Mouse (Mus musculus) liver, postnatal 0 days (tissue): ENCODE data around the gene Hoxb1. TPM values are rescaled to one million over a fixed set of nuclear protein-coding genes. Genes with fewer than 3 reads are reported as not detected.

ENCODE experiments used
- ATAC-seq: fragments of 200-750 bp; cut with Nextera tagmentation; 2 replicates; pipeline ENCODE4 v1.8.0; 2017; ENCODE audit warnings: mild to moderate bottlenecking, moderate library complexity
- DNase-seq: peaks from one replicate; pipeline ENCODE4 v3.0.0-alpha.2; 2016
- H3K27ac ChIP-seq: fragments of 300-500 bp; sonication (generic); 2 replicates; pipeline ENCODE4 v1.5.1; 2014; ENCODE audit warnings: antibody characterized with exemption, moderate library complexity, mild to moderate bottlenecking, low read depth
- H3K27me3 ChIP-seq: fragments of 300-500 bp; sonication (generic); 2 replicates; pipeline ENCODE4 v1.6.1; 2014; ENCODE audit warnings: low read length, control low read depth, mixed read lengths; ENCODE audit not compliant: insufficient read depth
- H3K36me3 ChIP-seq: fragments of 300-500 bp; sonication (generic); replicated peaks from 2 replicates; pipeline ENCODE4 v1.6.1; 2014; ENCODE audit warnings: mild to moderate bottlenecking, control low read depth, low read length, moderate library complexity, mixed read lengths; ENCODE audit not compliant: insufficient read depth
- H3K4me1 ChIP-seq: fragments of 300-500 bp; sonication (generic); 2 replicates; pipeline ENCODE4 v1.6.1; 2014; ENCODE audit warnings: antibody characterized with exemption, mild to moderate bottlenecking, control low read depth; ENCODE audit not compliant: insufficient read depth
- H3K4me2 ChIP-seq: fragments of 300-500 bp; sonication (generic); 2 replicates; pipeline ENCODE4 v1.6.1; 2014; ENCODE audit warnings: low read depth, mild to moderate bottlenecking, low read length, moderate library complexity, mixed read lengths
- H3K4me3 ChIP-seq: fragments of 300-500 bp; sonication (generic); 2 replicates; pipeline ENCODE4 v1.5.1; 2014; ENCODE audit warnings: low read depth, low read length
- H3K9ac ChIP-seq: fragments of 300-500 bp; sonication (generic); replicated peaks from 2 replicates; pipeline ENCODE4 v1.6.1; 2014; ENCODE audit warnings: mild to moderate bottlenecking, moderate library complexity
- H3K9me3 ChIP-seq: fragments of 300-500 bp; sonication (generic); 2 replicates; pipeline ENCODE4 v1.6.1; 2016; ENCODE audit warnings: mild to moderate bottlenecking, control low read depth, low read length, mixed read lengths
- CTCF ChIP-seq: sonication (generic); IDR thresholded peaks from 2 replicates; pipeline ENCODE4 v1.5.1; 2016; ENCODE audit warnings: antibody characterized with exemption, low read depth
- EP300 ChIP-seq: IDR thresholded peaks from 2 replicates; pipeline ENCODE4 v1.6.1; 2016; ENCODE audit warnings: antibody characterized with exemption, low read depth, mild to moderate bottlenecking
- WGBS: fragments of 180-500 bp; shearing (Covaris S2); extraction: QIAGEN DNeasy Blood & Tissue Kit; methylation state at CpG from one replicate; pipeline ENCODE4 v1.1.7; 2014; ENCODE audit not compliant: insufficient replicate concordance; 5-methylcytosine and 5-hydroxymethylcytosine counted together
- polyA plus RNA-seq: library from polyadenylated mRNA; unstranded; fragments of >200 nt; fragmentation: Nextera tagmentation; extraction: Ambion mirVana; gene quantifications from 2 replicates; pipeline ENCODE4 v1.2.1, GENCODE M21; 2015

The Hoxb1 gene
- polyA plus RNA-seq, 1 experiment from 2014 or later, result not detected

- H3K36me3 ChIP-seq, result no peaks in the 10 kb centered on the region
- H3K9me3 ChIP-seq, result no peaks in the 10 kb centered on the region
- DNase-seq, result no peak
- WGBS, result 33% methylated on average over 4 of the region's 4 CpGs
- H3K9ac ChIP-seq, result no peak overlapping the region
- H3K27me3 ChIP-seq, result peaks cover 90% of the 10 kb centered on the region
- ATAC-seq, result no peak
- no peaks in the 10 kb centered on the region; the same call in 1 of the 2 replicates for H3K4me1 ChIP-seq
- H3K27ac ChIP-seq, result no peak overlapping the region
- TF ChIP-seq EP300 (no peak), CTCF (no peak)
- no peak overlapping the region for H3K4me3 ChIP-seq
- no peak overlapping the region for H3K4me2 ChIP-seq
Measured at GRCm38 (mm10) chr11:96347717-96348116, 17.8 kb upstream of the Hoxb1 start.

- Histone ChIP-seq H3K27me3 (peaks cover 91% of the 10 kb centered on the region), H3K9ac (no peak overlapping the region), H3K4me2 (no peak overlapping the region), H3K27ac (no peak overlapping the region), H3K4me1 (no peaks in the 10 kb centered on the region; the same call in 1 of the 2 replicates), H3K36me3 (no peaks in the 10 kb centered on the region), H3K9me3 (no peaks in the 10 kb centered on the region), H3K4me3 (no peak overlapping the region)
- TF ChIP-seq CTCF (no peak), EP300 (no peak)
- ATAC-seq (no peak), DNase-seq (no peak)
- 32% methylated on average over 21 of the region's 21 CpGs for WGBS
Measured at GRCm38 (mm10) chr11:96348141-96348928, 17.2 kb upstream of the Hoxb1 start.

GRCm38 (mm10) chr11:96348988-96349387 lies 16.6 kb upstream of the Hoxb1 start:
- Histone ChIP-seq H3K4me3 (no peak overlapping the region), H3K9me3 (no peaks in the 10 kb centered on the region), H3K27ac (no peak overlapping the region), H3K9ac (no peak overlapping the region), H3K4me2 (no peak overlapping the region), H3K4me1 (no peaks in the 10 kb centered on the region; the same call in 1 of the 2 replicates), H3K36me3 (no peaks in the 10 kb centered on the region), H3K27me3 (peaks cover 91% of the 10 kb centered on the region)
- ATAC-seq, result no peak
- 50% methylated on average over 3 of the region's 3 CpGs for WGBS
- no peak for TF ChIP-seq EP300
- DNase-seq, result no peak

- no peak overlapping the region for H3K4me2 ChIP-seq
- H3K9ac ChIP-seq, result no peak overlapping the region
- TF ChIP-seq CTCF (no peak), EP300 (no peak)
- no peaks in the 10 kb centered on the region for H3K9me3 ChIP-seq
- no peaks in the 10 kb centered on the region; the same call in 1 of the 2 replicates for H3K4me1 ChIP-seq
- H3K4me3 ChIP-seq, result no peak overlapping the region
- DNase-seq (no peak), ATAC-seq (no peak)
- peaks cover 91% of the 10 kb centered on the region for H3K27me3 ChIP-seq
- 44% methylated on average over 14 of the region's 14 CpGs for WGBS
- no peak overlapping the region for H3K27ac ChIP-seq
- H3K36me3 ChIP-seq, result no peaks in the 10 kb centered on the region
Measured at GRCm38 (mm10) chr11:96349491-96350340, 15.8 kb upstream of the Hoxb1 start.

- H3K27me3 ChIP-seq, result peaks cover 90% of the 10 kb centered on the region
- H3K4me1 ChIP-seq, result no peaks in the 10 kb centered on the region
- no peak within 1 kb of the TSS for H3K4me3 ChIP-seq
- DNase-seq, result no peak
- TF ChIP-seq CTCF (no peak), EP300 (no peak)
- H3K9ac ChIP-seq, result no peak within 1 kb of the TSS
- no peak within 1 kb of the TSS for H3K4me2 ChIP-seq
- 51% methylated on average over 2 of the region's 2 CpGs for WGBS
- H3K27ac ChIP-seq, result no peak within 1 kb of the TSS
- ATAC-seq, result no peak
- no peaks in the 10 kb centered on the region for H3K9me3 ChIP-seq
- no peaks in the 10 kb centered on the region for H3K36me3 ChIP-seq
Measured at GRCm38 (mm10) chr11:96350341-96350624, 15.3 kb upstream of the Hoxb1 start, which contains the start of gene Hoxb2. Hoxb2 (plus strand) TSS chr11:96350525.

GRCm38 (mm10) chr11:96350791-96351190 lies 14.8 kb upstream of the Hoxb1 start:
- Histone ChIP-seq H3K4me3 (no peak overlapping the region), H3K36me3 (no peaks in the 10 kb centered on the region), H3K9ac (no peak overlapping the region), H3K4me1 (no peaks in the 10 kb centered on the region), H3K9me3 (no peaks in the 10 kb centered on the region), H3K27me3 (peaks cover 90% of the 10 kb centered on the region), H3K4me2 (no peak overlapping the region), H3K27ac (no peak overlapping the region)
- TF ChIP-seq EP300 (no peak), CTCF (no peak)
- WGBS, result 79% methylated on average over 2 of the region's 2 CpGs
- DNase-seq (no peak), ATAC-seq (no peak)
